Mouse (Mus musculus) kidney, postnatal 0 days (tissue): ENCODE data around the gene Lrp5. TPM values are rescaled to one million over a fixed set of nuclear protein-coding genes. Genes with fewer than 3 reads are reported as not detected.
A peak's percentile ranks its signal among the peaks of the same experiment; 100 is the strongest.

Experiments
- ATAC-seq: fragments of 200-750 bp; cut with Nextera tagmentation; replicated peaks from 2 replicates; pipeline ENCODE4 v1.8.0; 2017; ENCODE audit warnings: low read depth, moderate number of reproducible peaks, moderate TSS enrichment, moderate library complexity; ENCODE audit not compliant: low FRiP score
- DNase-seq: peaks from one replicate; pipeline ENCODE4 v3.0.0-alpha.2; 2016; ENCODE audit warnings: low spot score
- H3K27ac ChIP-seq: fragments of 300-500 bp; sonication (generic); 2 replicates; pipeline ENCODE4 v1.5.1; 2014; ENCODE audit warnings: mild to moderate bottlenecking
- H3K27me3 ChIP-seq: fragments of 300-500 bp; sonication (generic); 2 replicates; pipeline ENCODE4 v1.6.1; 2014; ENCODE audit warnings: low read length, mixed read lengths; ENCODE audit not compliant: insufficient read depth
- H3K36me3 ChIP-seq: fragments of 300-500 bp; sonication (generic); 2 replicates; pipeline ENCODE4 v1.6.1; 2014; ENCODE audit warnings: low read length, mixed read lengths; ENCODE audit not compliant: insufficient read depth
- H3K4me1 ChIP-seq: fragments of 300-500 bp; sonication (generic); replicated peaks from 2 replicates; pipeline ENCODE4 v1.6.1; 2014; ENCODE audit warnings: antibody characterized with exemption, low read length, mixed read lengths; ENCODE audit not compliant: insufficient read depth
- H3K4me2 ChIP-seq: fragments of 300-500 bp; sonication (generic); 2 replicates; pipeline ENCODE4 v1.6.1; 2014; ENCODE audit warnings: mild to moderate bottlenecking, low read length, moderate library complexity, mixed read lengths
- H3K4me3 ChIP-seq: fragments of 300-500 bp; sonication (generic); replicated peaks from 2 replicates; pipeline ENCODE4 v1.5.1; 2014; ENCODE audit warnings: low read depth, low read length
- H3K9ac ChIP-seq: fragments of 300-500 bp; sonication (generic); 2 replicates; pipeline ENCODE4 v1.6.1; 2014; ENCODE audit warnings: low read depth, low read length
- H3K9me3 ChIP-seq: fragments of 300-500 bp; sonication (generic); replicated peaks from 2 replicates; pipeline ENCODE4 v1.6.1; 2016; ENCODE audit warnings: low read length, inconsistent platforms, mixed read lengths
- CTCF ChIP-seq: IDR thresholded peaks from 2 replicates; pipeline ENCODE4 v1.5.1; 2016; ENCODE audit warnings: antibody characterized with exemption, low read depth, mild to moderate bottlenecking, moderate library complexity
- WGBS: fragments of 180-500 bp; shearing (Covaris S2); extraction: QIAGEN DNeasy Blood & Tissue Kit; methylation state at CpG from one replicate; pipeline ENCODE4 v1.1.7; 2014; 5-methylcytosine and 5-hydroxymethylcytosine counted together
- polyA plus RNA-seq: library from polyadenylated mRNA; unstranded; fragments of >200 nt; fragmentation: Nextera tagmentation; extraction: Ambion mirVana; gene quantifications from 2 replicates; pipeline ENCODE4 v1.2.1, GENCODE M21; 2015

The Lrp5 gene
- polyA plus RNA-seq, 1 experiment from 2014 or later = 3.5 TPM

DNA sequence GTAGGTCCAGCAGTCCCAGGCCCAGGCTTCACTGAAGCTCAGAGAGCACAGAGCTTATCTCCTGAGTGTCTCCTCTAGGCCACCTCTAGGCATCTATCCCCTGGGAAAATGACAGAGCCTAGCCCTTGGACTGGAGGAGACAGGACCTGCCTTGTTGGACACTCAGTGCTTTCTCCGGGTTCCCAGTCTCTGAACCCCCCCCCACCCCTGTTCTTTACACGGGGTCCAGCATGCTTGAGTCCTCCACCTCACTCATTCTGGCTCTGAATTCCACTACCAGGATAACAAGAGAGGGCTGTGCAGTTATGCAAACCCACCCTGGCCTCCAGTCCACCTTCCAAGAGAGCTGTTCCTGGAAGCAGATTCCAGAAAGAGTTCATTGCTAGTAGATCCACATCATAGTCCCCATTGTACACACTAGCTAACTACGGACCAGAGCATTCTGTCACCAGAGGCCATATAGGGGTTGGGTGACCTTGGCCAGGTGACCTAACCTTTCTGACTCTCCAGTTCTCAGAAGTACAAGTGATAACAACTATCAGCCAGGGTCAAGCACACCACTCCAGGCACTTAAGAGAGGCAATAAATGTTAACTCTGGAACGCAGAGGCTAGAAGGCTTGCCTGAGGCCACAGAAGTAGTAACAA, 109.0 kb downstream of the Lrp5 start:
- Histone ChIP-seq H3K4me1 (peaks cover 16% of the 10 kb centered on the region), H3K9ac (no peak overlapping the region), H3K9me3 (no peaks in the 10 kb centered on the region), H3K4me2 (no peak overlapping the region), H3K36me3 (no peaks in the 10 kb centered on the region), H3K27me3 (no peaks in the 10 kb centered on the region), H3K4me3 (no peak overlapping the region), H3K27ac (no peak overlapping the region)
- no peak for TF ChIP-seq CTCF
- ATAC-seq = no peak
- no peak for DNase-seq
- WGBS = 82% methylated on average over 4 of the region's 4 CpGs

DNA sequence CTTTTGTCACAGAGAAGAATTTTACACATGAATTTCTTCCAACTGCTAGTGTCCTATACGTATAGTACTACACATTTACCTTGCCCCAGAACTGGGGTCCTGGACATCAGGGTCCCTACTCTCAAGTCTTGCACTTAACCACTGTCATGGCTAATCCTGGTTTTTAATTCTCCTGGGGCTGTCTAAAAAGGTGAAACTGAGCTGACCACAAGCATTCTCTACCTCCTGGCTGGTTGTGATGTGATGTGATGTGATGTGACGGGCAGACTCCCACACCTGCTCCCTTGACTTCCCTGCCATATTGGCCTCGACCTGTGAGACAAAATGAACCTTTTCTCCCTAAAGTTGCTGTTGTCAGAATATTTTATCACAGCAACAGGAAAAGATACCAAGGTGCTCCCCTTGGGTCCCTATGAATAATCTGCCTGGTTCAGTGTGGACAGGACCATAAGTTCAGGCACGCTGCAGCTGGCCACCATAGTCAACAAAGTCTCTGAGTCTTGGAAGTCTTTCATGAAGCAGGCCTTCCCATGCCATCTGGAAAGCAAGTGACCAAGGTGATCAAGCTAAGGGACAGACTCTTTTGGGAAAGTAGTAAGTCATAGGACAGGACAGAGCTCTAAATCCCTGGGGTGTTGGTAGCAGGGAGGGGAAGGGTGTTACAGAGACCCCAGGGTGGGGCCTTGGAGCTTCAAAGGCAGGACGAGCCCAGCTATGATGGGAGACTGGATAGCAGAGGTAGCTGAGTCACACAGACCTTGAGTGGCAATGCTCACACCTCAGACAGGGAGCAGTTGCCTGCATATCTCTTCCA, 109.7 kb downstream of the Lrp5 start:
- 63% methylated on average over 5 of the region's 5 CpGs for WGBS
- peaks cover 16% of the 10 kb centered on the region for H3K4me1 ChIP-seq
- H3K27me3 ChIP-seq = no peaks in the 10 kb centered on the region
- H3K9ac ChIP-seq = no peak overlapping the region
- no peaks in the 10 kb centered on the region for H3K36me3 ChIP-seq
- H3K9me3 ChIP-seq = no peaks in the 10 kb centered on the region
- H3K4me2 ChIP-seq = peak overlapping the region; percentile 40
- no peak for TF ChIP-seq CTCF
- ATAC-seq (no peak), DNase-seq (no peak)
- H3K4me3 ChIP-seq = peak overlapping the region; percentile 91; the same call in 1 of the 2 replicates
- peak overlapping the region; percentile 42; the same call in 1 of the 2 replicates for H3K27ac ChIP-seq

DNA sequence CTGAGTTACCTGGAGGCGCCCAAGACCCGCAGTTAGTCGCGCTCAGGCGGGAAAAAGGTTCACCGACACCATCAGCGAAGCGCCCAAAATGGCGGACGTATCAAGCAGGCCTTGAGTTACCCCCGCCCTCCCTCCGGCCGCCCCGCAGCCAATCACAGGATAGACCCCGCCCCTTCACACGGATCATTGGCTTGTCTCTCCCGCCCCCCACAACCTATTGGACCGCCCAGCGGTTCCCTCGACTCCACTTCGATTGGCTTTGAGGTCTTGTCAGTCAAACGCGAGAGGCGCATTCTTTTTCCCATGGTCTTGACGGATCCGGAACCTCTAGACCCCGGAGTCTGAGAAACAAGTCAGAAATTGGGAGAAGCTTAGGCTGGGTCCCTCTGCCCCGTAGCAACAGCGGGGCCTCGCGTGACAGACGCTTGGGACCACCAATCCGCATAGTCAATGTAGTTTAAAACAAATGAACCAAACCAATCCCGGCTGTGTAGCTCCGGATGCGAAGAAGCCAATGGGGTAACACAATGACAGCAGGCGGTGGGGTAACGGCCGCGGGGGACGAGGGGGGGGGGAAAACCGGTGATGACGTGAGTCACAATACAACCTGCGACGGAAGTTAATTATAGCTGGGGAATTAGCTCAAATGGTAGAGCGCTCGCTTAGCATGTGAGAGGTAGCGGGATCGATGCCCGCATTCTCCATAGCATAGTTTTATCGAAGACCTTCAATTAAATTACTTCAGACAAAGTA, 110.6 kb downstream of the Lrp5 start, which contains the start of gene Ppp6r3:
Gene Ppp6r3, minus strand, starts transcription at position 118 of the 753 bp plus-strand sequence.
- Histone ChIP-seq H3K27ac (peak within 1 kb of the TSS; percentile 93), H3K9ac (peak within 1 kb of the TSS; percentile 91), H3K27me3 (no peaks in the 10 kb centered on the region), H3K4me2 (peak within 1 kb of the TSS; percentile 79), H3K36me3 (no peaks in the 10 kb centered on the region), H3K4me3 (peak within 1 kb of the TSS; percentile 91), H3K9me3 (no peaks in the 10 kb centered on the region), H3K4me1 (peaks cover 16% of the 10 kb centered on the region)
- TF ChIP-seq CTCF = no peak
- peak; percentile 100 for DNase-seq
- WGBS = under 1% methylated on average over 51 of the region's 51 CpGs
- peak; percentile 97 for ATAC-seq

DNA sequence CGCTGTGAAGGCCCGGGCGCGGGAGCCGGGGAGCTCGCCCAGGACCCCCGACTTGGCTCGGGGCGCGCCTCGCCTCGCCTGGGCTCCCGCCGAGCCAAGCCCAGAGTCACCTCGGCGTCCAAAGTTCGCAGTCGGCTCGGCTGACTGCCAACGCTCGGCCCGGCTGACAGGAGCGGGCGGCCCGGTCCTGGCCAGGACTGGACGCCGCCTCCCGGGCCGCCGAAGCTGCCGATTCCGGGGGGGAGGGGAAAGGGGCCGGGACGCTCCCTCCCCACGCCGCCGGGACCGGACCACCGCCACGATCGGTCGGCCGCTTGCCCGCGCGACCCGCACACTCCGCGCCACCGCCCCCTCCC, 111.1 kb downstream of the Lrp5 start:
- Histone ChIP-seq H3K27me3 (no peaks in the 10 kb centered on the region), H3K4me3 (peak overlapping the region; percentile 91), H3K4me1 (peaks cover 16% of the 10 kb centered on the region), H3K9ac (peak overlapping the region; percentile 91), H3K4me2 (peak overlapping the region; percentile 79), H3K27ac (peak overlapping the region; percentile 93), H3K36me3 (no peaks in the 10 kb centered on the region), H3K9me3 (no peaks in the 10 kb centered on the region)
- ATAC-seq = peak; percentile 25
- TF ChIP-seq CTCF = no peak
- peak; percentile 75 for DNase-seq
- 1% methylated on average over 48 of the region's 50 CpGs for WGBS

DNA sequence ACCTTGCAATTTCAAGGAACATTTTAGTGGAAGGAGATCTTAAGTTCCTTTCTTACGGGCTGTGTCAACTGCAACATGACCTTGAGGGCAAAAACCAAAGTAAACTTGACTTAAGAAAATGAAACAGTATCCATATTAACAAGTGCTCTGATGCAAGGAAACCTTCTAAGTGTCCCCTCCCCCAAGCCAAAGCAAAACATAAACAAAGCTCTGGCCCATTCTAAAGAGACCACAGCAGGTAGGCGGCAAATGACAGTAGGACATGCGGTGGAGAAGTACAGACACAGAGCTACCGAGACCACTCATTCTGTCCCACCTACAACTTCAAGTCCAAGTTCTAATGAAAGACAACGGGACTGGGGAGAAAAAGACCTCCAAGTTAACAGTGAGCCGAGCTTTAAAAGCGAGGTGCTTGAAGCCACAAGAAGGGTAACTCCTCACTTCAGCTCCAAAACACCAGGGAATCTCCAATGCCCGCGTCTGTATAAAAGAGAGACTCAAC, 111.7 kb downstream of the Lrp5 start:
- peak; percentile 40 for DNase-seq
- H3K9ac ChIP-seq = peak overlapping the region; percentile 91
- no peaks in the 10 kb centered on the region for H3K27me3 ChIP-seq
- peak overlapping the region; percentile 93 for H3K27ac ChIP-seq
- peak overlapping the region; percentile 91 for H3K4me3 ChIP-seq
- peak overlapping the region; percentile 79 for H3K4me2 ChIP-seq
- WGBS = 0% methylated on average over 9 of the region's 9 CpGs
- no peaks in the 10 kb centered on the region for H3K9me3 ChIP-seq
- H3K36me3 ChIP-seq = no peaks in the 10 kb centered on the region
- TF ChIP-seq CTCF = no peak
- peaks cover 16% of the 10 kb centered on the region for H3K4me1 ChIP-seq
- ATAC-seq = no peak

DNA sequence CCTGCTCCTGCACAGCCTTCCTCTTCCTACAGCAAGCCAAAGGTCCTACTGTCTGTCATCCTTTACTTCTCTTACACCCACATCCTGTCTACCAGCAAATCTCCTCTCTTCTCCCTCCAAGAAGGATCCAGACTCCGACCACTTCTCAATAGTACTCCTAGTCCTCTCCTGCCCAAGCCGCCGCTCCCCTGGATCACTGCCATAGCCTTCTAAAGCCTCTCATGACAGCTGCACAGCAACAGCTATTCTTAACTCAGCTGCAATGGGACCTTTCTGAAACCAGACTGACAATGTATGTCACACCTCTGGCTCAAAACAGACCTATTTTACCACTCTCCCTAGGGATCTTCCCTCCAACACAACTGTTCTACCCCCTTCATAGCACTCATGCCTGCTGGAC, 122.1 kb downstream of the Lrp5 start:
- Histone ChIP-seq H3K9me3 (no peaks in the 10 kb centered on the region), H3K4me3 (no peak overlapping the region), H3K36me3 (no peaks in the 10 kb centered on the region), H3K4me2 (no peak overlapping the region), H3K27me3 (no peaks in the 10 kb centered on the region), H3K4me1 (peaks cover 4% of the 10 kb centered on the region; the same call in 1 of the 2 replicates), H3K9ac (no peak overlapping the region), H3K27ac (no peak overlapping the region)
- ATAC-seq (no peak), DNase-seq (peak; percentile 22)
- TF ChIP-seq CTCF = no peak
- 78% methylated on average over 3 of the region's 3 CpGs for WGBS
